Mouse (Mus musculus) regulatory T cell (primary cell): ENCODE data around the gene Rdh16f2.
"Not testable (repeated sequence)": the region's sequence is repeated elsewhere in the genome, so short reads cannot be mapped to it uniquely, and the experiment has no call there.

ENCODE experiments used
- in situ Hi-C: fragments of 300-600 bp; cut with MboI, MseI; formaldehyde crosslinking; loops from one replicate; pipeline ENCODE4 v1.15.1; 2025; ENCODE audit warnings: high pct_unique_total_duplicates

Rdh16f2 gene

GRCm38 (mm10) chr10:127866232-127866631, at the start of gene Rdh16f2:
Gene Rdh16f2, plus strand, starts transcription at chr10:127866474.
- in situ Hi-C loops, result loop anchor here (10.0 kb wide), 1 partner anchor 771 kb away; no protein-coding TSS in a partner anchor

- in situ Hi-C loops, result not testable (repeated sequence)
Measured at GRCm38 (mm10) chr10:127817268-127817910, 48.9 kb upstream of the Rdh16f2 start.

- in situ Hi-C loops, result not testable (repeated sequence)
Measured at GRCm38 (mm10) chr10:127821806-127822205, 44.5 kb upstream of the Rdh16f2 start.

GRCm38 (mm10) chr10:127825386-127825785, 40.9 kb upstream of the Rdh16f2 start:
- in situ Hi-C loops, result no loop called here

GRCm38 (mm10) chr10:127829121-127829520, 37.2 kb upstream of the Rdh16f2 start:
- in situ Hi-C loops, result no loop called here

- in situ Hi-C loops, result not testable (repeated sequence)
Measured at GRCm38 (mm10) chr10:127834186-127834585, 32.1 kb upstream of the Rdh16f2 start.

- in situ Hi-C loops, result no loop called here
Measured at GRCm38 (mm10) chr10:127835292-127835691, 31.0 kb upstream of the Rdh16f2 start.

- in situ Hi-C loops, result not testable (repeated sequence)
Measured at GRCm38 (mm10) chr10:127837793-127838192, 28.5 kb upstream of the Rdh16f2 start.

GRCm38 (mm10) chr10:127838539-127838938, 27.7 kb upstream of the Rdh16f2 start:
- in situ Hi-C loops, result no loop called here

- in situ Hi-C loops, result no loop called here
Measured at GRCm38 (mm10) chr10:127840776-127841175, 25.5 kb upstream of the Rdh16f2 start.

- in situ Hi-C loops, result not testable (repeated sequence)
Measured at GRCm38 (mm10) chr10:127845945-127846344, 20.3 kb upstream of the Rdh16f2 start.

- in situ Hi-C loops, result no loop called here
Measured at GRCm38 (mm10) chr10:127848089-127848488, 18.2 kb upstream of the Rdh16f2 start.

GRCm38 (mm10) chr10:127849628-127850027, 16.6 kb upstream of the Rdh16f2 start, which contains the start of gene Rdh19:
Gene Rdh19, plus strand, starts transcription at chr10:127849928.
- in situ Hi-C loops, result no loop called here

- in situ Hi-C loops, result no loop called here
Measured at GRCm38 (mm10) chr10:127856376-127856775, 9.9 kb upstream of the Rdh16f2 start.

GRCm38 (mm10) chr10:127864931-127865330, 1.3 kb upstream of the Rdh16f2 start:
- in situ Hi-C loops, result loop anchor here (10.0 kb wide), 1 partner anchor 770 kb away; no protein-coding TSS in a partner anchor

GRCm38 (mm10) chr10:127872484-127872883, 6.2 kb downstream of the Rdh16f2 start:
- in situ Hi-C loops, result no loop called here

GRCm38 (mm10) chr10:127877681-127878080, 11.4 kb downstream of the Rdh16f2 start:
- in situ Hi-C loops, result no loop called here

- in situ Hi-C loops, result no loop called here
Measured at GRCm38 (mm10) chr10:127878262-127879057, 12.2 kb downstream of the Rdh16f2 start.

GRCm38 (mm10) chr10:127879155-127879688, 12.9 kb downstream of the Rdh16f2 start:
- in situ Hi-C loops, result no loop called here

- in situ Hi-C loops, result no loop called here
Measured at GRCm38 (mm10) chr10:127881041-127881440, 14.8 kb downstream of the Rdh16f2 start.

GRCm38 (mm10) chr10:127886551-127886950, 20.3 kb downstream of the Rdh16f2 start:
- in situ Hi-C loops, result no loop called here

GRCm38 (mm10) chr10:127886971-127887370, 20.7 kb downstream of the Rdh16f2 start:
- in situ Hi-C loops, result no loop called here
